Mouse (Mus musculus) liver, embryonic 14.5 days (tissue): ENCODE measurements at regions not wholly inside any gene's neighbourhood (a gene's known extent, or its start where the extent isn't known, plus 50 kb on each side); places are given as distances from the start of the nearest gene placed in this dataset.
"Not testable (repeated sequence)": the region's sequence is repeated elsewhere in the genome, so short reads cannot be mapped to it uniquely, and the experiment has no call there.

Source experiments
- CTCF ChIP-seq: IDR thresholded peaks from 2 replicates; pipeline ENCODE4 v1.5.1; 2016; ENCODE audit warnings: antibody characterized with exemption, low read depth, control low read depth
- EP300 ChIP-seq: IDR thresholded peaks from 2 replicates; pipeline ENCODE4 v1.6.1; 2016; ENCODE audit warnings: antibody characterized with exemption, low read depth

GRCm38 (mm10) chr2:100755033-100755432, 869.5 kb upstream of the Rag2 start:
- TF ChIP-seq CTCF, EP300: not testable (repeated sequence)
